9 mouse cellular contexts compared by ENCODE assay signal in the genomic region with DNA sequence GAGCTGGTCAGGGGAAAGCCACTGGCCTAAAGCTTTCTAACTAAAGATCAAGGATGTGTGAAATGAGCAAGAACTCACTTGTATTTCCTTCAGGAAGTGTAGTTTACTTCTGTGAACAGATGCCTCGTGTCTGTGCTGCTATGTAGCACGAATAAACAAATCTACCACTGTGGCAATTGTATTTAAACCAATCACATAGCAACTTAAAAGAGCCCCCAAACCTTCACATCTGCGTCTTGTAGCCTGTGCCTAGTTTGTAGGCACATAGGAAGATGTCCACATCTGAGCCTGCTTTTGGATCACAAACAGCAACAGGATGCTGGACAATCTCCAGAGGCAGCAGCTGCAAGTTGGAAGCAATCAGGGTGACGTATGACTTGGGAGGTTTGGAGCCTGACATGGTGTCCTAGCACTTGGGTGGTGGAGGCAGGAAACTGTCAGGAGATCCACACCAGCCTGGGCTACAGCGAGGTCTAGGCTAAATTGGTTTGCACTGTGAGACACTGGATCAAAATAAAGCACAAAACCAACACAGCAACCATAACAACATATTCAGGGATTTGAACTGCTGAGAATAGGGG. TPM values are rescaled to one million over a fixed set of nuclear protein-coding genes. Genes with fewer than 3 reads are reported as not detected.
DNase-seq lines count a peak whose midpoint lies in the region; ATAC-seq and TF ChIP-seq lines count a peak whose summit lies in the region.
"Had no signal": no experiment of that assay in that cellular context is flagged by ENCODE, and none has a peak within 500 bp of the region (broad histone marks: within the 10 kb centered on the region; RNA-seq: fewer than 3 reads in every experiment).

No protein-coding gene starts in this region.

- H3K36me3 ChIP-seq in intestine, embryonic 15.5 days: no peaks in the 10 kb centered on the region
- no peaks in the 10 kb centered on the region for H3K36me3 ChIP-seq in thymus, adult 2 months (ENCODE audit: control insufficient read depth, insufficient read depth, low read length)
- H3K36me3 ChIP-seq in forebrain, embryonic 12.5 days (replicated peaks): no peaks in the 10 kb centered on the region

- H3K9me3 ChIP-seq in intestine, embryonic 15.5 days: no peaks in the 10 kb centered on the region
- no peaks in the 10 kb centered on the region for H3K9me3 ChIP-seq in forebrain, embryonic 12.5 days

- 42% methylated on average over 5 of the region's 5 CpGs for WGBS in intestine, embryonic 15.5 days
- 79% methylated on average over 5 of the region's 5 CpGs for WGBS in thymus, adult 2 months
- 83% methylated on average over 5 of the region's 5 CpGs for WGBS in forebrain, embryonic 12.5 days

- no peak overlapping the region for H3K4me2 ChIP-seq in intestine, embryonic 15.5 days (replicated peaks)
- H3K4me2 ChIP-seq in forebrain, embryonic 12.5 days: no peak overlapping the region

- no peak overlapping the region for H3K9ac ChIP-seq in intestine, embryonic 15.5 days
- H3K9ac ChIP-seq in forebrain, embryonic 12.5 days: no peak overlapping the region

- no peak for TF ChIP-seq POLR2A in thymus, adult 2 months (IDR thresholded peaks at IDR 0.05; ENCODE audit: control insufficient read depth, extremely low read depth, insufficient read depth, low read length, poor library complexity)

- no peaks in the 10 kb centered on the region for H3K27me3 ChIP-seq in intestine, embryonic 15.5 days (replicated peaks)
- H3K27me3 ChIP-seq in thymus, adult 2 months (ENCODE audit: control insufficient read depth, insufficient read depth, low read length): no peaks in the 10 kb centered on the region
- H3K27me3 ChIP-seq in forebrain, embryonic 12.5 days: peaks cover 7% of the 10 kb centered on the region; the same call in 1 of the 2 replicates
- H3K27me3 ChIP-seq: CH12.LX had no signal

- H3K4me1 ChIP-seq in intestine, embryonic 15.5 days (replicated peaks): peaks cover 6% of the 10 kb centered on the region; the same call in 1 of the 2 replicates
- H3K4me1 ChIP-seq in thymus, adult 2 months (replicated peaks; ENCODE audit: control insufficient read depth, insufficient read depth, low read length): peaks cover 13% of the 10 kb centered on the region
- H3K4me1 ChIP-seq in forebrain, embryonic 12.5 days: peaks cover 9% of the 10 kb centered on the region

- peak overlapping the region; percentile 48 for H3K27ac ChIP-seq in intestine, embryonic 15.5 days
- H3K27ac ChIP-seq in thymus, adult 2 months (ENCODE audit: control insufficient read depth, insufficient read depth, low read length): no peak overlapping the region; the same call in 1 of the 2 replicates
- H3K27ac ChIP-seq in forebrain, embryonic 12.5 days: no peak overlapping the region

- ATAC-seq in intestine, embryonic 15.5 days: peak; percentile 62
- no peak for ATAC-seq in forebrain, embryonic 12.5 days (ENCODE audit: low FRiP score)

- DNase-seq in urinary bladder, postnatal 14 days (ENCODE audit: low spot score): peak; percentile 57
- no peak for DNase-seq in urinary bladder, postnatal 10 days (ENCODE audit: low spot score)
- peak; percentile 63 to 72 for DNase-seq in lung, adult 18-20 months
- DNase-seq in thymus, adult 2 months: no peak
- DNase-seq in spleen, postnatal 14 days (ENCODE audit: low spot score in 2 of 2): no peak
- DNase-seq in thymus, postnatal 10 days (ENCODE audit: low spot score in 2 of 2): no peak

- TF ChIP-seq CTCF in thymus, adult 2 months (IDR thresholded peaks at IDR 0.05; ENCODE audit: borderline replicate concordance, control insufficient read depth, extremely low read depth, insufficient read depth, low read length, poor library complexity): no peak

- no peak overlapping the region for H3K4me3 ChIP-seq in intestine, embryonic 15.5 days (replicated peaks)
- no peak overlapping the region for H3K4me3 ChIP-seq in thymus, adult 2 months (ENCODE audit: control insufficient read depth, insufficient read depth, low read length)
- H3K4me3 ChIP-seq in forebrain, embryonic 12.5 days (replicated peaks): no peak overlapping the region

RNA-seq across cellular contexts. Expression of a gene that starts 7.9 kb away (rescaled TPM):
- polyA plus RNA-seq in intestine, embryonic 15.5 days (2015; fragmentation: Nextera tagmentation; extraction: Ambion mirVana): 72.4 and 75.1 TPM in 2 replicates
- 0.22 and 0.31 TPM in 2 replicates for polyA plus RNA-seq in thymus, adult 2 months (2012; rRNA removed)
- 0.05 and 0.17 TPM in 2 replicates for polyA plus RNA-seq in forebrain, embryonic 12.5 days (2016; fragmentation: Nextera tagmentation; extraction: Ambion mirVana)

RNA-seq across cellular contexts. Expression of a gene that starts 14.7 kb away (rescaled TPM):
- polyA plus RNA-seq in intestine, embryonic 15.5 days (2015; fragmentation: Nextera tagmentation; extraction: Ambion mirVana): 0.40 and 0.49 TPM in 2 replicates
- 14.5 and 17.8 TPM in 2 replicates for polyA plus RNA-seq in thymus, adult 2 months (2012; rRNA removed)
- 0.47 and 0.79 TPM in 2 replicates for polyA plus RNA-seq in forebrain, embryonic 12.5 days (2016; fragmentation: Nextera tagmentation; extraction: Ambion mirVana)

RNA-seq across cellular contexts. Expression of a gene that starts 18.6 kb away (rescaled TPM):
- 199 and 202 TPM in 2 replicates for polyA plus RNA-seq in intestine, embryonic 15.5 days (2015; fragmentation: Nextera tagmentation; extraction: Ambion mirVana)
- 309 and 326 TPM in 2 replicates for polyA plus RNA-seq in thymus, adult 2 months (2012; rRNA removed)
- polyA plus RNA-seq in forebrain, embryonic 12.5 days (2016; fragmentation: Nextera tagmentation; extraction: Ambion mirVana): 121 and 128 TPM in 2 replicates

RNA-seq across cellular contexts. Expression of a gene that starts 37.9 kb away (rescaled TPM):
- 0.82 and 1.3 TPM in 2 replicates for polyA plus RNA-seq in intestine, embryonic 15.5 days (2015; fragmentation: Nextera tagmentation; extraction: Ambion mirVana)
- 0.86 and 2.3 TPM in 2 replicates for polyA plus RNA-seq in thymus, adult 2 months (2012; rRNA removed)
- 1.1 and 1.9 TPM in 2 replicates for polyA plus RNA-seq in forebrain, embryonic 12.5 days (2016; fragmentation: Nextera tagmentation; extraction: Ambion mirVana)

RNA-seq across cellular contexts. Expression of a gene that starts 38.6 kb away (rescaled TPM):
- polyA plus RNA-seq in intestine, embryonic 15.5 days (2015; fragmentation: Nextera tagmentation; extraction: Ambion mirVana): 85.1 and 92.7 TPM in 2 replicates
- 72.3 and 91.3 TPM in 2 replicates for polyA plus RNA-seq in thymus, adult 2 months (2012; rRNA removed)
- polyA plus RNA-seq in forebrain, embryonic 12.5 days (2016; fragmentation: Nextera tagmentation; extraction: Ambion mirVana): 137 and 146 TPM in 2 replicates

Comparison
In these comparisons a context has a peak if more than half of its experiments do, and no peak if none do; other contexts are left out.
1. DNase-seq: peak in urinary bladder, postnatal 14 days (single experiment) and lung, adult 18-20 months (2 of 2); none in urinary bladder, postnatal 10 days (single experiment), thymus, adult 2 months (single experiment), spleen, postnatal 14 days (0 of 2) and thymus, postnatal 10 days (0 of 2).
2. RNA of a gene that starts 7.9 kb away (polyA plus RNA-seq): 72.4 to 75.1 TPM in intestine, embryonic 15.5 days; 0.22 to 0.31 TPM in thymus, adult 2 months and 0.05 to 0.17 TPM in forebrain, embryonic 12.5 days; every median in the first group is over 10 times any median in the second.